Mouse (Mus musculus): ENCODE results near the gene Acad11. TPM values are rescaled to one million over a fixed set of nuclear protein-coding genes. Genes with fewer than 3 reads are reported as not detected.
A peak's percentile ranks its signal among the peaks of the same experiment; 100 is the strongest.

The Acad11 gene
- polyA plus RNA-seq, 1 experiment from 2014 or later = 11.3 TPM

GRCm38 (mm10) chr9:104040362-104040761 lies 22.8 kb upstream of the Acad11 start, which contains the start of gene Gm28305:
Gene Gm28305, plus strand, starts transcription at chr9:104040662.
- no peak for DNase-seq
- no peak for ATAC-seq (ENCODE audit: low read depth)
- H3K4me3 ChIP-seq (replicated peaks) = no peak within 1 kb of the TSS
- no peaks in the 10 kb centered on the region for H3K9me3 ChIP-seq (replicated peaks)
- H3K36me3 ChIP-seq = no peaks in the 10 kb centered on the region
- no peak within 1 kb of the TSS for H3K4me2 ChIP-seq
- no peaks in the 10 kb centered on the region for H3K4me1 ChIP-seq (replicated peaks)
- no peaks in the 10 kb centered on the region for H3K27me3 ChIP-seq
- H3K9ac ChIP-seq = no peak within 1 kb of the TSS
- no peak within 1 kb of the TSS for H3K27ac ChIP-seq
- 51% methylated on average over 2 of the region's 2 CpGs for WGBS (ENCODE audit: insufficient replicate concordance)

GRCm38 (mm10) chr9:104043676-104044075 lies 19.5 kb upstream of the Acad11 start:
- DNase-seq (no peak), ATAC-seq (ENCODE audit: low read depth) (no peak)
- 74% methylated on average over 4 of the region's 4 CpGs for WGBS (ENCODE audit: insufficient replicate concordance)
- Histone ChIP-seq H3K9me3 (replicated peaks) (no peaks in the 10 kb centered on the region), H3K4me1 (replicated peaks) (no peaks in the 10 kb centered on the region), H3K27me3 (no peaks in the 10 kb centered on the region), H3K4me3 (replicated peaks) (no peak overlapping the region), H3K9ac (no peak overlapping the region), H3K4me2 (no peak overlapping the region), H3K27ac (no peak overlapping the region), H3K36me3 (peaks cover 24% of the 10 kb centered on the region)

DNA sequence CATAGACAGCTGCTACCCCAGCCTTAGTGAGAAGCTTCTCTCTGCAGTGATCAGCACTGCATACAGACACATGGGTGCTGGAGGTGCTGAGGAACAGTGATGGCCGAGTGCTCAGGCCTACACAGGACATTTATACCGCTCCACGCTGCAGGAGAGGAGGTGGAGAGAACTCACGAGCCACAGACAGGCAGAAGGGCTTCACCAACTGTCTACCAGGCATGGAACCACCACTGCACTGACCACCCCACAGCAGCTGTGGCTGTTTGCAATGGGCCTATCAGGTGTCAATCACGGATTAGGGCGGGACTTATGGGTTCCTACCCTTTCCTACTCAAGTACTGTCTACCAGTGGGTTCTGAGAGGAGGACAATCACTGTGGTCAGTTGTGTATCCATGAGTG lies 12.1 kb upstream of the Acad11 start:
- H3K27me3 ChIP-seq = no peaks in the 10 kb centered on the region
- H3K9ac ChIP-seq = no peak overlapping the region
- 74% methylated on average over 6 of the region's 6 CpGs for WGBS (ENCODE audit: insufficient replicate concordance)
- no peak for ATAC-seq (ENCODE audit: low read depth)
- no peaks in the 10 kb centered on the region for H3K9me3 ChIP-seq (replicated peaks)
- no peak overlapping the region for H3K4me2 ChIP-seq
- no peak for DNase-seq
- H3K36me3 ChIP-seq = peaks cover 88% of the 10 kb centered on the region
- no peak overlapping the region for H3K4me3 ChIP-seq (replicated peaks)
- H3K4me1 ChIP-seq (replicated peaks) = no peaks in the 10 kb centered on the region
- H3K27ac ChIP-seq = no peak overlapping the region

GRCm38 (mm10) chr9:104062430-104063243 lies 540 bp upstream of the Acad11 start, which contains the start of gene Uba5:
Gene Uba5, minus strand, starts transcription at chr9:104063134.
- no peaks in the 10 kb centered on the region for H3K27me3 ChIP-seq

DNA sequence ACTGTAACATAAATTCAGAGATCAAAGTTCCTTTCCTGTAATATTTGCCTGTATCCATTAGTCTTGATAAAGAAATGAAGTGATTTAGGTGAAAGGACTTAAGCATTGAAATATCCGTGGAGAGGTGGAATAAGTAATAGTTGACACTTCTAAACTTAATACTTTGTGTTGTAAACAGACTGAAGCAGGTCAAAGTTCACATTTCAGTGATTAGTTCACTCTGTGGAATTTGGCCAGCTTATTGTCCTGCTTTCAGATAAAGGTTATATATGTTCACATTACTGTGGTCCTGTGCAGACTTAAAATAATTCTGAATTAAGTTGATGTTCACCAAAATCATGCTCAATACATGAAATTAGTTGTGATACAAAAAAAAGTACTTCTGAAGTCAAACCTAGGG lies 1.4 kb downstream of the Acad11 start:
- Histone ChIP-seq H3K4me2 (peak overlapping the region; percentile 28), H3K9me3 (replicated peaks) (no peaks in the 10 kb centered on the region), H3K9ac (no peak overlapping the region), H3K36me3 (peaks cover 14% of the 10 kb centered on the region), H3K4me3 (replicated peaks) (0 out of 2 replicates have a peak overlapping the region, but pooled peaks have one; percentile 14), H3K27ac (no peak overlapping the region), H3K27me3 (no peaks in the 10 kb centered on the region), H3K4me1 (replicated peaks) (peaks cover 24% of the 10 kb centered on the region)
- ATAC-seq (ENCODE audit: low read depth) (no peak), DNase-seq (no peak)
- WGBS (ENCODE audit: insufficient replicate concordance) = 22% methylated on average over 1 of the region's 1 CpGs

More at GRCm38 (mm10) chr9:104062430-104063243, 540 bp upstream of the Acad11 start, which contains the start of gene Uba5:
- Histone ChIP-seq H3K36me3 (peaks cover 25% of the 10 kb centered on the region), H3K9me3 (replicated peaks) (no peaks in the 10 kb centered on the region), H3K4me2 (peak within 1 kb of the TSS; percentile 93), H3K9ac (peak within 1 kb of the TSS; percentile 87), H3K27ac (peak within 1 kb of the TSS; percentile 58), H3K4me1 (replicated peaks) (peaks cover 24% of the 10 kb centered on the region), H3K4me3 (replicated peaks) (peak within 1 kb of the TSS; percentile 87)
- DNase-seq = peak; percentile 61
- peak; percentile 75 for ATAC-seq (ENCODE audit: low read depth)
- WGBS (ENCODE audit: insufficient replicate concordance) = 1% methylated on average over 59 of the region's 59 CpGs

DNA sequence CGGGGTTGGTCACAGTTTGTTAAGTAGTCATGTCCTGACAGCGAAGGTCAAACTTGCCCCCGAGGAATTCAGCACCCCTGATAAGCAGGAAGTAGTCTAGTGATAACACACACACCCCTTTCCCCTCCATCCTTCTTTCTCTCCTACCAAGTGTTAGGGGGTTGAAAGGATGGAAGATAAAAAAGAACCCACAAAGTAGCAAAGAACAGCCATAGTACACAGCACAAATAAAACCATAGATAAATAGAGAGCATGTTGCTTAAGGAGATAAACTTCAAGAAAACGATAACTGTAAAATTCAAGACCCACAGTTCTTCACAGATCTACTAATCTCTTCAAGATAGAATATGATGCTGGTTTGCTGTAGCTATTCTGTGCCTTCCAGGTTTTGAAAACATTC lies 7.1 kb downstream of the Acad11 start:
- no peak for ATAC-seq (ENCODE audit: low read depth)
- Histone ChIP-seq H3K27me3 (no peaks in the 10 kb centered on the region), H3K4me1 (replicated peaks) (peaks cover 8% of the 10 kb centered on the region; the same call in 1 of the 2 replicates), H3K9ac (no peak overlapping the region), H3K27ac (no peak overlapping the region), H3K36me3 (no peaks in the 10 kb centered on the region), H3K4me3 (replicated peaks) (no peak overlapping the region), H3K9me3 (replicated peaks) (no peaks in the 10 kb centered on the region), H3K4me2 (no peak overlapping the region)
- WGBS (ENCODE audit: insufficient replicate concordance) = 41% methylated on average over 4 of the region's 4 CpGs
- DNase-seq = no peak

DNA sequence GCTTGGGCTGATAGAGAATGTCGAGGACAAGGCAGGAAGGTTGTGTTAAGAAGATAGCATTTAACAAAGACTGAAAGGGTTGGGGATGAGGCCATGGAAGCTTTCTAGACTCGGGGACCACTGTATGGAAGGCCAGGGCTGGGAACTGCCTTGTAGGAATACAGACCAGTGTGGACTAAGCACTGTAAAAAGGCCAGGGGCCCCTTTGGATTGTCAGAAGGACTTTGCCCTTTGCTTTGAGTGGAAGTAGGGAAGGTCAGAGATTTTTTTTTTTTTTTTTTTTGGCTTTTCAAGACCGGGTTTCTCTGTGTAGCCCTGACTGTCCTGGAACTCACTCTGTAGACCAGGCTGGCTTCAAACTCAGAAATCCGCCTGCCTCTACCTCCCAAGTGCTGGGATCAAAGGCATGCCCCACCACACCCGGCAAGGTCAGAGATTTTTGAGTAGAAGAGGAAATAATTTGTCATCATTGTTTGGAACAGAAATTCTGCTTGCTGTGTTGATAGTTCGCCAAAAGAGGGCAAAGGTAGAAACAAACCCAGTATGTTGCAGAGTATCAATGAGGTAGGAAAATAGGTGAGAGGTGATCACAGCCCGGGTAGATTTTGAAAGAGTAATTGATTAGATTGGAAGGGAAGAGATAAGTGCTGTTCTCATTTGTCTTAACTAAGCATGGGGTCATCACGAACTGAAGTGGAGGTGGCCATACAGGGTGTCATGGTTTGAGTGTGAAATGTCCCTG lies 7.9 kb downstream of the Acad11 start:
- Histone ChIP-seq H3K9ac (no peak overlapping the region), H3K9me3 (replicated peaks) (no peaks in the 10 kb centered on the region), H3K36me3 (0 out of 2 replicates have a peak, but pooled peaks cover under 1% of the 10 kb centered on the region), H3K27me3 (no peaks in the 10 kb centered on the region), H3K27ac (peak overlapping the region; percentile 47; the same call in 1 of the 2 replicates), H3K4me2 (no peak overlapping the region), H3K4me1 (replicated peaks) (peaks cover 8% of the 10 kb centered on the region; the same call in 1 of the 2 replicates), H3K4me3 (replicated peaks) (no peak overlapping the region)
- no peak for DNase-seq
- 46% methylated on average over 8 of the region's 8 CpGs for WGBS (ENCODE audit: insufficient replicate concordance)
- ATAC-seq (ENCODE audit: low read depth) = peak; percentile 67

DNA sequence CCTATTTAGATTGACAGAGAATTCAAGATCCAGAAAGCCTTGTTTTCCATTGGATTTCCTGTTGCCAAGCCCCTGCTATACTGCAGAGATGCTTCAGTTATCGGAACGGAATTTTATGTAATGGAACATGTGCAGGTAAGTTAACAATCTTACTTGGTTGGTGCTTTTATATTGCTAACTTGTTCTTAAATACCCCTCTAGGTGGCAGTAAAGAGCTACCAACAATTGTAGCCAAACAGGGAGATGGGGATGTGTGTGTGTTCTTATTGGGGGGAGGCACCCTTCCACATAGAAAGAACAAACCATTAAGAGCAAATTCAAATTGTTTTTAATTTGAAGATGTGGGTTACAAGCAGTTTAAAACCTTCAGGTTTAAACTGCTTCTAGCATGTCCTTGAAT lies 12.6 kb downstream of the Acad11 start:
- no peak for DNase-seq
- no peak overlapping the region for H3K9ac ChIP-seq
- no peaks in the 10 kb centered on the region for H3K27me3 ChIP-seq
- H3K4me2 ChIP-seq = no peak overlapping the region
- no peak for ATAC-seq (ENCODE audit: low read depth)
- no peaks in the 10 kb centered on the region for H3K9me3 ChIP-seq (replicated peaks)
- WGBS (ENCODE audit: insufficient replicate concordance) = 50% methylated on average over 2 of the region's 2 CpGs
- 0 out of 2 replicates have a peak, but pooled peaks cover 3% of the 10 kb centered on the region for H3K36me3 ChIP-seq
- H3K27ac ChIP-seq = no peak overlapping the region
- H3K4me1 ChIP-seq (replicated peaks) = peaks cover 5% of the 10 kb centered on the region; the same call in 1 of the 2 replicates
- H3K4me3 ChIP-seq (replicated peaks) = no peak overlapping the region

DNA sequence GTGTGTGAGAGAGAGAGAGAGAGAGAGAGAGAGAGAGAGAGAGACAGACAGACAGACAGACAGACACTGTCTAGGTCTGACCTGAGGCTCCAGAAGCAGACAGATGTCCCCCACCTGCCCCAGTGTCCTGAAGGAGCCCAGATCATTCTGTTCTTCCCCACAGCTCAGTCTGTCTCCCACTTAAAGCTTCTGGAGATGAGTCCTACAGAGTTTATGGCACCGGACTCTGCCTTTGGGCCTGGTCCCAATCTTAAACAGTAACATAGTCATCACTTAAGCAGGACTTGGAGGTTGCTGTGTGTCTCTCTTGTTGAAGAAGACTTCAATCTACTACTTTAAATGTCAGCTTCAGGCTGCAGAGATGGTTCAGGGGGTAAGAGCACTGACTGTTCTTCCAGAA lies 15.6 kb downstream of the Acad11 start:
- no peak overlapping the region for H3K27ac ChIP-seq
- ATAC-seq (ENCODE audit: low read depth) (no peak), DNase-seq (no peak)
- 90% methylated on average over 1 of the region's 1 CpGs for WGBS (ENCODE audit: insufficient replicate concordance)
- peaks cover 11% of the 10 kb centered on the region; the same call in 1 of the 2 replicates for H3K36me3 ChIP-seq
- no peaks in the 10 kb centered on the region for H3K4me1 ChIP-seq (replicated peaks)
- no peak overlapping the region for H3K4me3 ChIP-seq (replicated peaks)
- H3K9ac ChIP-seq = no peak overlapping the region
- H3K4me2 ChIP-seq = no peak overlapping the region
- H3K9me3 ChIP-seq (replicated peaks) = no peaks in the 10 kb centered on the region
- no peaks in the 10 kb centered on the region for H3K27me3 ChIP-seq

GRCm38 (mm10) chr9:104079379-104079778 lies 16.2 kb downstream of the Acad11 start:
- Histone ChIP-seq H3K27me3 (no peaks in the 10 kb centered on the region), H3K36me3 (peaks cover 16% of the 10 kb centered on the region; the same call in 1 of the 2 replicates), H3K4me1 (replicated peaks) (no peaks in the 10 kb centered on the region), H3K4me2 (no peak overlapping the region), H3K9ac (no peak overlapping the region), H3K4me3 (replicated peaks) (no peak overlapping the region), H3K9me3 (replicated peaks) (no peaks in the 10 kb centered on the region), H3K27ac (no peak overlapping the region)
- DNase-seq (peak; percentile 20), ATAC-seq (ENCODE audit: low read depth) (0 out of 2 replicates have a peak, but pooled peaks have one; percentile 59)
- WGBS (ENCODE audit: insufficient replicate concordance) = 46% methylated on average over 5 of the region's 5 CpGs

- H3K4me2 ChIP-seq = no peak overlapping the region
- H3K9me3 ChIP-seq (replicated peaks) = no peaks in the 10 kb centered on the region
These were observed 16.9 kb downstream of the Acad11 start for GRCm38 (mm10) chr9:104080038-104080437.

More at GRCm38 (mm10) chr9:104080038-104080437, 16.9 kb downstream of the Acad11 start:
- H3K4me1 ChIP-seq (replicated peaks) = no peaks in the 10 kb centered on the region
- DNase-seq (no peak), ATAC-seq (ENCODE audit: low read depth) (no peak)
- no peak overlapping the region for H3K27ac ChIP-seq
- 61% methylated on average over 3 of the region's 3 CpGs for WGBS (ENCODE audit: insufficient replicate concordance)
- peaks cover 17% of the 10 kb centered on the region for H3K36me3 ChIP-seq
- no peaks in the 10 kb centered on the region for H3K27me3 ChIP-seq
- no peak overlapping the region for H3K9ac ChIP-seq
- H3K4me3 ChIP-seq (replicated peaks) = no peak overlapping the region

Data from liver, embryonic 13.5 days (tissue).